ENCODE assay signal across 8 mouse cellular contexts in the genomic region with DNA sequence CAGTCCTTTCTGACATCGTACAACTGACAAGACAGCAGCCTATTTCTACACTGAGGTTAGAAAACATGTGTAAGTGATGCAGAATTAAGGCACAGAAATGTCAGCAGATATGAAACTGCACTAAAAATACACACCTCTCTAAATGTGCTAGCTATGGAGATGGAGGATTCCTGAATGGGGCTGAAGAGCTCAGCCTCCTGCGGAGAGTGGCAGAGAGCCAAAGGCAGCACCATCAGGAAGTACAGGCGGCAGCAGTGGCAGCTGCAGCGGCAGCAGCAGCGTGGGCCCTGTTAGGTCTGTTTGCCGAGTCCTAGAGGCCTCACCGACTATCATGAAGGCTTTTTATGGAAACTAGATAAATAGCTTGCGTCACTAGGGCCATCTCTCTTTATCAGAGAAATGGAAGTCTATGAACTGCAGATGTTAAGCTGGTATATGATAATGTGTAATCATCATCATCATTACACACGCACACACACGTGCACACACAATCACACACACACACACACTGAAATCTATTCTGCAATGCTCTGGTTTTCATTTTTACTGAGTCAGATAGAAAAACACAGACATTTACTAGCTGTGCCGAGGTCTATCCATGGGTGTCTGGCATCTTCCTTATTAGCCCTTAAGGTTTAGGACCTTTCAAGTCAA.
DNase-seq lines count a peak whose midpoint lies in the region; ATAC-seq and TF ChIP-seq lines count a peak whose summit lies in the region.

No protein-coding gene starts in this region.

- H3K27me3 ChIP-seq in forebrain, embryonic 14.5 days (replicated peaks; ENCODE audit: control insufficient read depth, insufficient read depth, low read length), result no peaks in the 10 kb centered on the region
- no peaks in the 10 kb centered on the region for H3K27me3 ChIP-seq in hindbrain, postnatal 0 days (ENCODE audit: insufficient read depth, low read length)
- no peaks in the 10 kb centered on the region for H3K27me3 ChIP-seq in myocyte (ENCODE audit: control insufficient read depth, insufficient read depth, insufficient read length)

- no peak overlapping the region for H3ac ChIP-seq in myocyte (ENCODE audit: control insufficient read depth, insufficient read length)

- no peaks in the 10 kb centered on the region for H3K9me3 ChIP-seq in forebrain, embryonic 14.5 days (replicated peaks; ENCODE audit: control insufficient read depth, low read length)
- no peaks in the 10 kb centered on the region for H3K9me3 ChIP-seq in hindbrain, postnatal 0 days (ENCODE audit: low read length)

- intact Hi-C loops in gastrocnemius, adult 2 months (cut with DNase I), result no loop called here
- intact Hi-C loops in left cerebral cortex, postnatal 14 days (cut with DNase I), result no loop called here

- no peak for TF ChIP-seq CTCF in gastrocnemius, adult 2 months (IDR thresholded peaks at IDR 0.05)
- TF ChIP-seq CTCF in hindbrain, postnatal 0 days (IDR thresholded peaks at IDR 0.05; ENCODE audit: low read depth), result no peak; the same call in 1 of the 2 replicates

- no peaks in the 10 kb centered on the region for H3K4me1 ChIP-seq in forebrain, embryonic 14.5 days (ENCODE audit: control insufficient read depth, insufficient read depth, low read length)
- peaks cover 4% of the 10 kb centered on the region; the same call in 1 of the 2 replicates for H3K4me1 ChIP-seq in hindbrain, postnatal 0 days (ENCODE audit: insufficient read depth, low read length)

- TF ChIP-seq POLR2A in myocyte (IDR thresholded peaks at IDR 0.05; ENCODE audit: insufficient read length, low read depth), result no peak

- no peak overlapping the region for H3K9ac ChIP-seq in forebrain, embryonic 14.5 days (ENCODE audit: low read length)
- H3K9ac ChIP-seq in hindbrain, postnatal 0 days (replicated peaks; ENCODE audit: low read length), result no peak overlapping the region

- no peaks in the 10 kb centered on the region for H3K36me3 ChIP-seq in forebrain, embryonic 14.5 days (ENCODE audit: control insufficient read depth, insufficient read depth, low read length)
- H3K36me3 ChIP-seq in hindbrain, postnatal 0 days (ENCODE audit: insufficient read depth, low read length), result no peaks in the 10 kb centered on the region
- H3K36me3 ChIP-seq in myocyte (ENCODE audit: control insufficient read depth, insufficient read depth), result no peaks in the 10 kb centered on the region

- H3K79me2 ChIP-seq in myocyte (ENCODE audit: control insufficient read depth, insufficient read depth), result no peaks in the 10 kb centered on the region

- peak; percentile 28 for DNase-seq in gastrocnemius, adult 2 months
- DNase-seq in gastrocnemius, postnatal 4 days (ENCODE audit: low spot score in 2 of 2), result no peak
- peak; percentile 64 for DNase-seq in MN1 (ENCODE audit: low spot score)
- peak; percentile 78 for DNase-seq in forebrain, embryonic 14.5 days (ENCODE audit: low spot score)
- DNase-seq in hindbrain, postnatal 0 days (ENCODE audit: low spot score), result peak; percentile 81
- peak; percentile 79 to 84 for DNase-seq in left cerebral cortex, postnatal 14 days (ENCODE audit: low spot score in 2 of 2)
- DNase-seq in spleen, postnatal 4 days (ENCODE audit: low spot score in 2 of 2), result no peak

- WGBS in forebrain, embryonic 14.5 days, result 50% methylated on average over 11 of the region's 11 CpGs
- WGBS in hindbrain, postnatal 0 days, result 38% methylated on average over 11 of the region's 11 CpGs

- ATAC-seq in forebrain, embryonic 14.5 days, result peak; percentile 84
- peak; percentile 82 for ATAC-seq in hindbrain, postnatal 0 days

- no peak overlapping the region for H3K4me2 ChIP-seq in forebrain, embryonic 14.5 days (ENCODE audit: low read length)
- H3K4me2 ChIP-seq in hindbrain, postnatal 0 days (ENCODE audit: low read depth, low read length), result no peak overlapping the region
- H3K4me2 ChIP-seq in myocyte (ENCODE audit: low read depth), result peak overlapping the region; percentile 37

- H3K27ac ChIP-seq in gastrocnemius, adult 2 months, result no peak overlapping the region
- H3K27ac ChIP-seq in forebrain, embryonic 14.5 days (ENCODE audit: low read depth, low read length), result no peak overlapping the region
- H3K27ac ChIP-seq in hindbrain, postnatal 0 days, result no peak overlapping the region

- H3K4me3 ChIP-seq in gastrocnemius, adult 2 months, result no peak overlapping the region
- no peak overlapping the region for H3K4me3 ChIP-seq in forebrain, embryonic 14.5 days (ENCODE audit: low read depth, low read length)
- H3K4me3 ChIP-seq in hindbrain, postnatal 0 days (ENCODE audit: low read length), result no peak overlapping the region
- no peak overlapping the region for H3K4me3 ChIP-seq in myocyte

TF ChIP-seq in myocyte, 11 proteins besides CTCF, POLR2A, EP300 and RAD21:
- TF ChIP-seq SRF (IDR thresholded peaks at IDR 0.05; ENCODE audit: control insufficient read depth, insufficient read length, low read depth), result no peak
- no peak for TF ChIP-seq CEBPB (IDR thresholded peaks at IDR 0.05; ENCODE audit: insufficient read depth, poor library complexity, severe bottlenecking)
- TF ChIP-seq E2F4 (IDR thresholded peaks at IDR 0.05; ENCODE audit: insufficient read depth), result no peak
- no peak for TF ChIP-seq TCF3 (IDR thresholded peaks at IDR 0.05; ENCODE audit: insufficient read length, low read depth)
- peak; percentile 23 to 75 (median 68) for TF ChIP-seq MYOG (IDR thresholded peaks at IDR 0.05; ENCODE audit: control insufficient read depth in 1 of 3, insufficient read depth in 1 of 3, insufficient read length in 2 of 3, low read depth in 2 of 3)
- TF ChIP-seq USF1 (IDR thresholded peaks at IDR 0.05; ENCODE audit: low read depth), result no peak
- TF ChIP-seq REST (IDR thresholded peaks at IDR 0.05; ENCODE audit: insufficient read depth, insufficient read length), result no peak
- TF ChIP-seq TCF12 (IDR thresholded peaks at IDR 0.05; ENCODE audit: insufficient read depth, poor library complexity, severe bottlenecking), result no peak
- peak in 2 of 3 experiments; percentile 71 to 82 for TF ChIP-seq MYOD1 (IDR thresholded peaks at IDR 0.05; ENCODE audit: control insufficient read depth in 1 of 3, insufficient read length in 2 of 3, low read depth in 2 of 3)
- no peak for TF ChIP-seq MAX (IDR thresholded peaks at IDR 0.05; ENCODE audit: low read depth)
- no peak for TF ChIP-seq POLR2AphosphoS2 (IDR thresholded peaks at IDR 0.05; ENCODE audit: insufficient read length, low read depth)

Comparison
In these comparisons a context has a peak if more than half of its experiments do, and no peak if none do; other contexts are left out.
1. DNase-seq: peak in gastrocnemius, adult 2 months (single experiment), MN1 (single experiment), forebrain, embryonic 14.5 days (single experiment), hindbrain, postnatal 0 days (single experiment) and left cerebral cortex, postnatal 14 days (2 of 2); none in gastrocnemius, postnatal 4 days (0 of 2) and spleen, postnatal 4 days (0 of 2).